Mouse (Mus musculus) CH12F3 (cell line): ENCODE results near the gene Pdha1.

Source experiments
- in situ Hi-C: fragments of 300-500 bp; cut with MboI; formaldehyde crosslinking; loops from 2 replicates; pipeline ENCODE4 v1.14.3; 2020; ENCODE audit warnings: low sequenced_read_pairs

Gene Pdha1

GRCm38 (mm10) chrX:160137861-160138717, at the start of gene Pdha1:
TSS of gene Pdha1 (minus strand) at chrX:160138413.
- in situ Hi-C loops: no loop called here

- in situ Hi-C loops: no loop called here
These were observed 40.8 kb upstream of the Pdha1 start for GRCm38 (mm10) chrX:160179032-160179431.

GRCm38 (mm10) chrX:160170150-160170549, 31.9 kb upstream of the Pdha1 start:
- in situ Hi-C loops: no loop called here

GRCm38 (mm10) chrX:160166246-160166985, 28.2 kb upstream of the Pdha1 start:
- in situ Hi-C loops: no loop called here

- in situ Hi-C loops: no loop called here
These were observed 26.0 kb upstream of the Pdha1 start for GRCm38 (mm10) chrX:160164259-160164658.

- in situ Hi-C loops: no loop called here
These were observed 15.1 kb upstream of the Pdha1 start for GRCm38 (mm10) chrX:160153147-160153815.

GRCm38 (mm10) chrX:160148859-160149258, 10.6 kb upstream of the Pdha1 start:
- in situ Hi-C loops: no loop called here

GRCm38 (mm10) chrX:160147406-160147805, 9.2 kb upstream of the Pdha1 start:
- in situ Hi-C loops: no loop called here

GRCm38 (mm10) chrX:160146806-160147205, 8.6 kb upstream of the Pdha1 start:
- in situ Hi-C loops: no loop called here

- in situ Hi-C loops: no loop called here
These were observed 894 bp downstream of the Pdha1 start for GRCm38 (mm10) chrX:160137177-160137860.

GRCm38 (mm10) chrX:160136153-160136552, 2.1 kb downstream of the Pdha1 start:
- in situ Hi-C loops: no loop called here

GRCm38 (mm10) chrX:160135719-160136118, 2.5 kb downstream of the Pdha1 start:
- in situ Hi-C loops: no loop called here

- in situ Hi-C loops: no loop called here
These were observed 3.9 kb downstream of the Pdha1 start for GRCm38 (mm10) chrX:160134136-160134843.

GRCm38 (mm10) chrX:160116658-160117057, 21.6 kb downstream of the Pdha1 start:
- in situ Hi-C loops: loop anchor here (10.0 to 25.0 kb wide), 2 partner anchors 142 to 504 kb away; no protein-coding TSS in a partner anchor

GRCm38 (mm10) chrX:160116074-160116473, 22.1 kb downstream of the Pdha1 start:
- in situ Hi-C loops: loop anchor here (10.0 to 25.0 kb wide), 2 partner anchors 141 to 504 kb away; no protein-coding TSS in a partner anchor

- in situ Hi-C loops: loop anchor here (10.0 to 25.0 kb wide), 2 partner anchors 139 to 501 kb away; no protein-coding TSS in a partner anchor
These were observed 24.4 kb downstream of the Pdha1 start for GRCm38 (mm10) chrX:160113777-160114176.

- in situ Hi-C loops: loop anchor here (25.0 kb wide), 1 partner anchor 496 kb away; no protein-coding TSS in a partner anchor
These were observed 30.4 kb downstream of the Pdha1 start for GRCm38 (mm10) chrX:160107817-160108216.

- in situ Hi-C loops: no loop called here
These were observed 46.2 kb downstream of the Pdha1 start for GRCm38 (mm10) chrX:160091973-160092372.
